Mouse (Mus musculus): ENCODE data around the gene Tcte2. TPM values are rescaled to one million over a fixed set of nuclear protein-coding genes. Genes with fewer than 3 reads are reported as not detected.
"Not testable (repeated sequence)": the region's sequence is repeated elsewhere in the genome, so short reads cannot be mapped to it uniquely, and the experiment has no call there.

Tcte2 gene
- polyA plus RNA-seq, 1 experiment from 2014 or later, result 2.8 TPM

GRCm38 (mm10) chr17:13687086-13687485 is 74.5 kb downstream of the Tcte2 start:
- Histone ChIP-seq H3K36me3 (replicated peaks) (no peaks in the 10 kb centered on the region), H3K27me3 (replicated peaks; ENCODE audit: low read depth, poor library complexity, severe bottlenecking) (no peaks in the 10 kb centered on the region), H3K4me1 (peaks cover 29% of the 10 kb centered on the region), H3K4me3 (no peak overlapping the region), H3K9me3 (no peaks in the 10 kb centered on the region), H3K27ac (replicated peaks) (no peak overlapping the region)
- 80% methylated on average over 4 of the region's 4 CpGs for WGBS
- DNase-seq (ENCODE audit: low spot score), result no peak

GRCm38 (mm10) chr17:13685621-13686020 is 76.0 kb downstream of the Tcte2 start:
- Histone ChIP-seq H3K4me1 (peaks cover 29% of the 10 kb centered on the region), H3K4me3 (no peak overlapping the region), H3K9me3 (no peaks in the 10 kb centered on the region), H3K27ac (replicated peaks) (no peak overlapping the region), H3K27me3 (replicated peaks; ENCODE audit: low read depth, poor library complexity, severe bottlenecking) (no peaks in the 10 kb centered on the region), H3K36me3 (replicated peaks) (no peaks in the 10 kb centered on the region)
- DNase-seq (ENCODE audit: low spot score), result no peak
- 92% methylated on average over 3 of the region's 3 CpGs for WGBS

GRCm38 (mm10) chr17:13684256-13684655 is 77.4 kb downstream of the Tcte2 start:
- no peaks in the 10 kb centered on the region for H3K36me3 ChIP-seq (replicated peaks)
- peak overlapping the region; percentile 87 for H3K27ac ChIP-seq (replicated peaks)
- no peaks in the 10 kb centered on the region for H3K9me3 ChIP-seq
- H3K4me3 ChIP-seq, result no peak overlapping the region
- 36% methylated on average over 7 of the region's 7 CpGs for WGBS
- DNase-seq (ENCODE audit: low spot score), result no peak
- H3K27me3 ChIP-seq (replicated peaks; ENCODE audit: low read depth, poor library complexity, severe bottlenecking), result peaks cover 4% of the 10 kb centered on the region; the same call in 1 of the 2 replicates
- peaks cover 36% of the 10 kb centered on the region for H3K4me1 ChIP-seq

GRCm38 (mm10) chr17:13683411-13684174 is 78.0 kb downstream of the Tcte2 start:
- peaks cover 4% of the 10 kb centered on the region; the same call in 1 of the 2 replicates for H3K27me3 ChIP-seq (replicated peaks; ENCODE audit: low read depth, poor library complexity, severe bottlenecking)
- H3K4me3 ChIP-seq, result peak overlapping the region; percentile 47
- peaks cover 36% of the 10 kb centered on the region for H3K4me1 ChIP-seq
- H3K27ac ChIP-seq (replicated peaks), result peak overlapping the region; percentile 87
- DNase-seq (ENCODE audit: low spot score), result peak; percentile 72
- WGBS, result 7% methylated on average over 15 of the region's 15 CpGs
- H3K36me3 ChIP-seq (replicated peaks), result no peaks in the 10 kb centered on the region
- H3K9me3 ChIP-seq, result no peaks in the 10 kb centered on the region

GRCm38 (mm10) chr17:13683027-13683410 is 78.6 kb downstream of the Tcte2 start:
- H3K27me3 ChIP-seq (replicated peaks; ENCODE audit: low read depth, poor library complexity, severe bottlenecking), result peaks cover 6% of the 10 kb centered on the region; the same call in 1 of the 2 replicates
- DNase-seq (ENCODE audit: low spot score), result no peak
- H3K9me3 ChIP-seq, result no peaks in the 10 kb centered on the region
- WGBS, result 31% methylated on average over 4 of the region's 4 CpGs
- peak overlapping the region; percentile 87 for H3K27ac ChIP-seq (replicated peaks)
- peak overlapping the region; percentile 47 for H3K4me3 ChIP-seq
- no peaks in the 10 kb centered on the region for H3K36me3 ChIP-seq (replicated peaks)
- H3K4me1 ChIP-seq, result peaks cover 40% of the 10 kb centered on the region

- no peak for DNase-seq (ENCODE audit: low spot score)
- peak overlapping the region; percentile 87 for H3K27ac ChIP-seq (replicated peaks)
- 58% methylated on average over 9 of the region's 9 CpGs for WGBS
Observed at GRCm38 (mm10) chr17:13682378-13683026, 79.1 kb downstream of the Tcte2 start.

GRCm38 (mm10) chr17:13681686-13682085 is 79.9 kb downstream of the Tcte2 start:
- 95% methylated on average over 5 of the region's 6 CpGs for WGBS
- Histone ChIP-seq H3K36me3 (replicated peaks) (no peaks in the 10 kb centered on the region), H3K4me3 (peak overlapping the region; percentile 47; the same call in 1 of the 2 replicates), H3K27me3 (replicated peaks; ENCODE audit: low read depth, poor library complexity, severe bottlenecking) (peaks cover 7% of the 10 kb centered on the region; the same call in 1 of the 2 replicates), H3K27ac (replicated peaks) (no peak overlapping the region), H3K4me1 (peaks cover 43% of the 10 kb centered on the region), H3K9me3 (no peaks in the 10 kb centered on the region)
- DNase-seq (ENCODE audit: low spot score), result no peak

More at GRCm38 (mm10) chr17:13682378-13683026, 79.1 kb downstream of the Tcte2 start:
- Histone ChIP-seq H3K4me1 (peaks cover 45% of the 10 kb centered on the region), H3K27me3 (replicated peaks; ENCODE audit: low read depth, poor library complexity, severe bottlenecking) (peaks cover 7% of the 10 kb centered on the region; the same call in 1 of the 2 replicates), H3K9me3 (no peaks in the 10 kb centered on the region), H3K36me3 (replicated peaks) (no peaks in the 10 kb centered on the region), H3K4me3 (peak overlapping the region; percentile 47)

GRCm38 (mm10) chr17:13681126-13681525 is 80.5 kb downstream of the Tcte2 start:
- H3K4me1 ChIP-seq, result peaks cover 43% of the 10 kb centered on the region
- 89% methylated on average over 6 of the region's 6 CpGs for WGBS
- H3K27me3 ChIP-seq (replicated peaks; ENCODE audit: low read depth, poor library complexity, severe bottlenecking), result peaks cover 7% of the 10 kb centered on the region; the same call in 1 of the 2 replicates
- no peak for DNase-seq (ENCODE audit: low spot score)
- no peaks in the 10 kb centered on the region for H3K36me3 ChIP-seq (replicated peaks)
- H3K27ac ChIP-seq (replicated peaks), result no peak overlapping the region
- no peaks in the 10 kb centered on the region for H3K9me3 ChIP-seq
- no peak overlapping the region for H3K4me3 ChIP-seq

- peaks cover 7% of the 10 kb centered on the region; the same call in 1 of the 2 replicates for H3K27me3 ChIP-seq (replicated peaks; ENCODE audit: low read depth, poor library complexity, severe bottlenecking)
- DNase-seq (ENCODE audit: low spot score), result no peak
- no peaks in the 10 kb centered on the region for H3K9me3 ChIP-seq
- no peaks in the 10 kb centered on the region for H3K36me3 ChIP-seq (replicated peaks)
- no peak overlapping the region for H3K4me3 ChIP-seq
- WGBS, result 80% methylated on average over 4 of the region's 4 CpGs
- H3K4me1 ChIP-seq, result peaks cover 48% of the 10 kb centered on the region
- H3K27ac ChIP-seq (replicated peaks), result no peak overlapping the region; the same call in 1 of the 2 replicates
Observed at GRCm38 (mm10) chr17:13680318-13680717, 81.3 kb downstream of the Tcte2 start.

- Histone ChIP-seq H3K27me3 (replicated peaks; ENCODE audit: low read depth, poor library complexity, severe bottlenecking) (peaks cover 7% of the 10 kb centered on the region; the same call in 1 of the 2 replicates), H3K4me3 (no peak overlapping the region), H3K9me3 (no peaks in the 10 kb centered on the region), H3K36me3 (replicated peaks) (no peaks in the 10 kb centered on the region), H3K4me1 (peaks cover 48% of the 10 kb centered on the region), H3K27ac (replicated peaks) (no peak overlapping the region; the same call in 1 of the 2 replicates)
- no peak for DNase-seq (ENCODE audit: low spot score)
- WGBS, result 81% methylated on average over 6 of the region's 6 CpGs
Observed at GRCm38 (mm10) chr17:13679725-13680124, 81.9 kb downstream of the Tcte2 start.

- H3K27ac ChIP-seq (replicated peaks), result peak overlapping the region; percentile 45
- H3K4me3 ChIP-seq, result no peak overlapping the region
- peaks cover 7% of the 10 kb centered on the region; the same call in 1 of the 2 replicates for H3K27me3 ChIP-seq (replicated peaks; ENCODE audit: low read depth, poor library complexity, severe bottlenecking)
- 49% methylated on average over 9 of the region's 9 CpGs for WGBS
- H3K36me3 ChIP-seq (replicated peaks), result no peaks in the 10 kb centered on the region
- H3K9me3 ChIP-seq, result no peaks in the 10 kb centered on the region
- DNase-seq (ENCODE audit: low spot score), result no peak
- H3K4me1 ChIP-seq, result peaks cover 28% of the 10 kb centered on the region
Observed at GRCm38 (mm10) chr17:13677225-13678148, 84.1 kb downstream of the Tcte2 start.

- not testable (repeated sequence) for H3K36me3 ChIP-seq (replicated peaks); H3K4me3 ChIP-seq; DNase-seq (ENCODE audit: low spot score); H3K9me3 ChIP-seq; H3K27ac ChIP-seq (replicated peaks); H3K27me3 ChIP-seq (replicated peaks; ENCODE audit: low read depth, poor library complexity, severe bottlenecking)
- 89% methylated on average over 3 of the region's 3 CpGs for WGBS
- H3K4me1 ChIP-seq, result peaks cover 30% of the 10 kb centered on the region
Observed at GRCm38 (mm10) chr17:13676099-13676498, 85.5 kb downstream of the Tcte2 start.
